Mouse (Mus musculus): ENCODE results near the gene Agbl5. TPM values are rescaled to one million over a fixed set of nuclear protein-coding genes. Genes with fewer than 3 reads are reported as not detected.
"Not testable (repeated sequence)": the region's sequence is repeated elsewhere in the genome, so short reads cannot be mapped to it uniquely, and the experiment has no call there.

The Agbl5 gene
- polyA plus RNA-seq, 1 experiment from 2014 or later: 23.6 TPM

- H3K36me3 ChIP-seq: peaks cover 64% of the 10 kb centered on the region
- H3K27ac ChIP-seq: peak overlapping the region; percentile 80
- ATAC-seq (ENCODE audit: low FRiP score): 0 out of 2 replicates have a peak, but pooled peaks have one; percentile 11
Measured at GRCm38 (mm10) chr5:30868981-30869380, 19.5 kb upstream of the Agbl5 start.

DNA sequence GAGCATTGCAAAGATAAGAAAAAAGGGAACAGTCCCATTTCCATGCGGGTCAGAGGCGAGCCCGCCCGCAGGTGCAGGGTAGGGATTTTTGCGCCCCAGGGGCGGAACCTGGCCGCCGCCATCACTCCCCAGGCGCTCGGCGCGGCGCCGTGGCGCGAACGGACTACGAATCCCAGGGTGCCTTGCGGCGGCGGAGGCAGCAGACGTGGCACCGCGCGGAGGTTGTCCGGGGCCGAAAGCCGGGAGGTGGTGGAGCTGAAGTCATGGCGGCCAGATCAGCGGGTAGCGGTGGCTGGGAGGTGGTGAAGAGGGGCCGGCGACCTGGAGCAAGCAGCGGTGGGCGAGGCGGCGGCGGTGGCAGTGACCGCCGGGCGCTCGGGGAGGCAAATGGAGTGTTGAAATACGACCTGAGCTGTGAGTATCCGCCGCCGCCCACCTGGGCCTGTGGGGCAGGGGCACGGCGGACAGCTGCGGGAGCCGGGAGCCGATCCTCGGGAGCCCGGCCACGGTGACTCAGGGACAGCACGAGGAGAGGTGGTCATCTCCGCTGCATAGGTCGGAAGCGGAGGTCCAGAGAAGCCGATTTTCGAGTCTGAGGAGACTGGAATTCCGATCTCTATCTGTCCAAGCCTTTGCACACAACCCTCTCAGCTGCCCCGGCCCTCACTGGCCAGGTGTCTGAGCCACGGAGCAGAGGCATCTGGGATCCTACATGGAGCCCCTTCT is 18.9 kb upstream of the Agbl5 start:
- H3K4me2 ChIP-seq: peak overlapping the region; percentile 87
- no peaks in the 10 kb centered on the region for H3K27me3 ChIP-seq
- peaks cover 64% of the 10 kb centered on the region for H3K36me3 ChIP-seq
- H3K9me3 ChIP-seq: no peaks in the 10 kb centered on the region
- WGBS: under 1% methylated on average over 63 of the region's 63 CpGs
- H3K4me1 ChIP-seq (replicated peaks): peaks cover 26% of the 10 kb centered on the region
- peak overlapping the region; percentile 90 for H3K9ac ChIP-seq
- ATAC-seq (ENCODE audit: low FRiP score): peak; percentile 90
- peak overlapping the region; percentile 76 for H3K4me3 ChIP-seq
- peak overlapping the region; percentile 80 for H3K27ac ChIP-seq

More at GRCm38 (mm10) chr5:30868981-30869380, 19.5 kb upstream of the Agbl5 start:
- no peaks in the 10 kb centered on the region for H3K9me3 ChIP-seq
- H3K4me3 ChIP-seq: peak overlapping the region; percentile 76
- peaks cover 26% of the 10 kb centered on the region for H3K4me1 ChIP-seq (replicated peaks)
- 21% methylated on average over 9 of the region's 9 CpGs for WGBS
- no peaks in the 10 kb centered on the region for H3K27me3 ChIP-seq
- peak overlapping the region; percentile 87 for H3K4me2 ChIP-seq
- peak overlapping the region; percentile 90 for H3K9ac ChIP-seq

- H3K9me3 ChIP-seq: no peaks in the 10 kb centered on the region
- H3K36me3 ChIP-seq: peaks cover 64% of the 10 kb centered on the region
- H3K27me3 ChIP-seq: no peaks in the 10 kb centered on the region
- WGBS: 26% methylated on average over 2 of the region's 2 CpGs
- H3K27ac ChIP-seq: peak overlapping the region; percentile 80
- peak overlapping the region; percentile 90 for H3K9ac ChIP-seq
- peak overlapping the region; percentile 76 for H3K4me3 ChIP-seq
- ATAC-seq (ENCODE audit: low FRiP score): no peak
- peak overlapping the region; percentile 87 for H3K4me2 ChIP-seq
- H3K4me1 ChIP-seq (replicated peaks): peaks cover 26% of the 10 kb centered on the region
Measured at GRCm38 (mm10) chr5:30870131-30870406, 18.4 kb upstream of the Agbl5 start.

DNA sequence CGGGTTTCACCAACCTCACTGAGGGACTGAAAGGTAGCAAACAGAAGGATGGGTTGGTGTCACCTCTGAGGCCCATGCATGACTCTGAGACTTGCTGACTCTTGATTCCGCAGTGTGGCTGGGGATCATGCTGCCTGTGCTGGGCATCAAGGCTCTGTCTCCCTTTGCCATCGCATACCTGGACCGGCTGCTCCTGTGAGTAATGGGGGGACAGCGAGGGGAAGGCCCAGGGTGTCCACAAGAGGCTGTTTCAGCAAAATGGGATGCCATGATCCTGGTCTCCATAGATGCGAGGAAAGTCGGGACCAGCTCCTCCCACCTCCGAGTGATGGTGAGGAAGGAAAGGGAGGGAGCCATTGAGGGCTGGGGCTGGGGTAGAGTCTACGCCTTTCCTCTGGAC is 15.9 kb upstream of the Agbl5 start:
- WGBS: 90% methylated on average over 9 of the region's 9 CpGs
- Histone ChIP-seq H3K36me3 (peaks cover 66% of the 10 kb centered on the region), H3K27me3 (no peaks in the 10 kb centered on the region), H3K27ac (no peak overlapping the region), H3K4me2 (no peak overlapping the region), H3K9me3 (no peaks in the 10 kb centered on the region), H3K4me1 (replicated peaks) (peaks cover 26% of the 10 kb centered on the region), H3K4me3 (no peak overlapping the region), H3K9ac (peak overlapping the region; percentile 46; the same call in 1 of the 2 replicates)
- ATAC-seq (ENCODE audit: low FRiP score): no peak

- no peak for ATAC-seq (ENCODE audit: low FRiP score)
- H3K36me3 ChIP-seq: peaks cover 72% of the 10 kb centered on the region
- H3K4me2 ChIP-seq: no peak overlapping the region
- no peak overlapping the region for H3K27ac ChIP-seq
- H3K27me3 ChIP-seq: no peaks in the 10 kb centered on the region
- WGBS: 97% methylated on average over 7 of the region's 7 CpGs
- peaks cover 18% of the 10 kb centered on the region for H3K4me1 ChIP-seq (replicated peaks)
- no peak overlapping the region for H3K9ac ChIP-seq
- H3K9me3 ChIP-seq: no peaks in the 10 kb centered on the region
- no peak overlapping the region for H3K4me3 ChIP-seq
Measured at GRCm38 (mm10) chr5:30874365-30874764, 14.1 kb upstream of the Agbl5 start.

DNA sequence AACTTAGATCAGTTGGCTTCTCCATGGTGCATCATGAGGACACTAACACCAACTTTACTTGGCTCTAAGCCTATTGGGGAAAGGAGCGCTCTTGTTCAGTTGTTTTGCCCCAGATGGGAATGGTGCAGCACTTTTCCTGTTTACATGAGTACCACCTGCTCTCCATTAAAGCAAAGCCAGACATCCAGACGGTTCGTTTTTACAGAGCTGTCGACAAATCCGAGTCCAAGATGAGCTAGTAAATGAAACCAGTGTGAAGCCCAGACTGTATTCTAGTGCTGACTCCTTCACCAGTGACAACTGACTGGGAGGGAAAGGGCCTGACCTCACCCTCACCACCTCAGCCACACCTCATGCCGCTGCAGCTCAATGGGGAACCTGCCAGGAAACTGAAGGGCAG is 9.9 kb upstream of the Agbl5 start:
- ATAC-seq (ENCODE audit: low FRiP score): no peak
- H3K4me2 ChIP-seq: no peak overlapping the region
- no peaks in the 10 kb centered on the region for H3K9me3 ChIP-seq
- H3K27ac ChIP-seq: no peak overlapping the region
- H3K4me1 ChIP-seq (replicated peaks): no peaks in the 10 kb centered on the region
- no peak overlapping the region for H3K4me3 ChIP-seq
- H3K27me3 ChIP-seq: no peaks in the 10 kb centered on the region
- WGBS: 66% methylated on average over 6 of the region's 6 CpGs
- peaks cover 46% of the 10 kb centered on the region for H3K36me3 ChIP-seq
- H3K9ac ChIP-seq: no peak overlapping the region

- no peaks in the 10 kb centered on the region for H3K9me3 ChIP-seq
- WGBS: 86% methylated on average over 5 of the region's 5 CpGs
- ATAC-seq (ENCODE audit: low FRiP score): no peak
- H3K4me1 ChIP-seq (replicated peaks): no peaks in the 10 kb centered on the region
- no peaks in the 10 kb centered on the region for H3K27me3 ChIP-seq
- no peak overlapping the region for H3K4me2 ChIP-seq
- H3K9ac ChIP-seq: no peak overlapping the region
- no peak overlapping the region for H3K4me3 ChIP-seq
- H3K27ac ChIP-seq: no peak overlapping the region
- H3K36me3 ChIP-seq: peaks cover 37% of the 10 kb centered on the region
Measured at GRCm38 (mm10) chr5:30879347-30879943, 9.0 kb upstream of the Agbl5 start.

GRCm38 (mm10) chr5:30881839-30882238 is 6.7 kb upstream of the Agbl5 start:
- not testable (repeated sequence) for ATAC-seq (ENCODE audit: low FRiP score); H3K4me1 ChIP-seq (replicated peaks); H3K27ac ChIP-seq; H3K9me3 ChIP-seq; H3K4me3 ChIP-seq; H3K4me2 ChIP-seq; H3K9ac ChIP-seq; H3K27me3 ChIP-seq
- H3K36me3 ChIP-seq: peaks cover 13% of the 10 kb centered on the region
- WGBS: 87% methylated on average over 4 of the region's 4 CpGs

DNA sequence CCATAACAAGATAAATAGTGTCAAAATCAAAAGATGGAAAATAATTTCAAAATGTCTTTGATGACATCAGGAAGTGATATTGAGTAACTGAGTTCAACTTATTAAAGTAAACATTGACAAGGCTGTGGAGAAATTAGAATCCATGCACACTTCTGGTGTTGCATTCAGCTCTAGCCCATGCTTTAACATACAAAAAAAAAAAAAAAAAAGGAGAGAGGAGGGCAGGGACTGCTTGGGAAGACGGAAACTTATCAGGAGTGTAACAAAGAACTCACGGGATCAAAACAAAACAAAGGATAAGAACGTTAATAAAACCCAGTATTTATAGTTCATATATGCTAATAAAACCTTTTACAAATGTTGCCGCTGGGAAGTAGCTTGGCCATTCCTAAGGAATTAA is 2.3 kb upstream of the Agbl5 start:
- peaks cover 8% of the 10 kb centered on the region for H3K36me3 ChIP-seq
- no peak overlapping the region for H3K27ac ChIP-seq
- WGBS: 40% methylated on average over 4 of the region's 4 CpGs

GRCm38 (mm10) chr5:30886731-30887130 is 1.8 kb upstream of the Agbl5 start:
- Histone ChIP-seq H3K36me3 (peaks cover 13% of the 10 kb centered on the region), H3K9me3 (no peaks in the 10 kb centered on the region), H3K4me2 (peak overlapping the region; percentile 73), H3K27ac (peak overlapping the region; percentile 98), H3K4me1 (replicated peaks) (peaks cover 18% of the 10 kb centered on the region), H3K4me3 (peak overlapping the region; percentile 85), H3K27me3 (no peaks in the 10 kb centered on the region), H3K9ac (peak overlapping the region; percentile 82)
- 38% methylated on average over 5 of the region's 5 CpGs for WGBS
- ATAC-seq (ENCODE audit: low FRiP score): no peak

More for the DNA sequence above, 2.3 kb upstream of the Agbl5 start:
- Histone ChIP-seq H3K4me2 (peak overlapping the region; percentile 73), H3K27me3 (no peaks in the 10 kb centered on the region), H3K4me3 (peak overlapping the region; percentile 85), H3K9ac (no peak overlapping the region), H3K4me1 (replicated peaks) (peaks cover 18% of the 10 kb centered on the region), H3K9me3 (no peaks in the 10 kb centered on the region)
- no peak for ATAC-seq (ENCODE audit: low FRiP score)

GRCm38 (mm10) chr5:30887331-30887761 is 1.1 kb upstream of the Agbl5 start:
- Histone ChIP-seq H3K36me3 (peaks cover 19% of the 10 kb centered on the region), H3K27ac (peak overlapping the region; percentile 98), H3K9me3 (no peaks in the 10 kb centered on the region), H3K9ac (peak overlapping the region; percentile 82), H3K4me2 (peak overlapping the region; percentile 73), H3K4me3 (peak overlapping the region; percentile 85), H3K27me3 (no peaks in the 10 kb centered on the region), H3K4me1 (replicated peaks) (peaks cover 18% of the 10 kb centered on the region)
- peak; percentile 54 for ATAC-seq (ENCODE audit: low FRiP score)
- under 1% methylated on average over 19 of the region's 19 CpGs for WGBS

GRCm38 (mm10) chr5:30887858-30888336 is 597 bp upstream of the Agbl5 start:
- H3K4me2 ChIP-seq: peak overlapping the region; percentile 73
- under 1% methylated on average over 28 of the region's 28 CpGs for WGBS

More at GRCm38 (mm10) chr5:30887858-30888336, 597 bp upstream of the Agbl5 start:
- Histone ChIP-seq H3K4me3 (peak overlapping the region; percentile 85), H3K27me3 (no peaks in the 10 kb centered on the region), H3K9me3 (no peaks in the 10 kb centered on the region), H3K9ac (peak overlapping the region; percentile 92), H3K27ac (peak overlapping the region; percentile 98), H3K4me1 (replicated peaks) (peaks cover 18% of the 10 kb centered on the region), H3K36me3 (peaks cover 25% of the 10 kb centered on the region)
- peak; percentile 87 for ATAC-seq (ENCODE audit: low FRiP score)

Measured in hindbrain, embryonic 13.5 days (tissue).